Mouse (Mus musculus) frontal cortex, adult 2 months (tissue): ENCODE results near the gene Gm13695. TPM values are rescaled to one million over a fixed set of nuclear protein-coding genes. Genes with fewer than 3 reads are reported as not detected.
A peak's percentile ranks its signal among the peaks of the same experiment; 100 is the strongest.
"Not testable (repeated sequence)": the region's sequence is repeated elsewhere in the genome, so short reads cannot be mapped to it uniquely, and the experiment has no call there.

Experiments used
- DNase-seq, 2 experiments: peaks; one replicate each; pipeline ENCODE4 v3.0.0; 2022; ENCODE audit warnings: low spot score in 1 of 2; ENCODE audit errors: extremely low spot score in 1 of 2
- polyA plus RNA-seq: library from polyadenylated mRNA; depleted of rRNA; stranded (reverse); fragments of >200 nt; gene quantifications from 2 replicates; pipeline ENCODE4 v1.2.3, GENCODE M21; 2012; rRNA removed

Gm13695 gene
- not detected in 2 replicates for polyA plus RNA-seq

DNA sequence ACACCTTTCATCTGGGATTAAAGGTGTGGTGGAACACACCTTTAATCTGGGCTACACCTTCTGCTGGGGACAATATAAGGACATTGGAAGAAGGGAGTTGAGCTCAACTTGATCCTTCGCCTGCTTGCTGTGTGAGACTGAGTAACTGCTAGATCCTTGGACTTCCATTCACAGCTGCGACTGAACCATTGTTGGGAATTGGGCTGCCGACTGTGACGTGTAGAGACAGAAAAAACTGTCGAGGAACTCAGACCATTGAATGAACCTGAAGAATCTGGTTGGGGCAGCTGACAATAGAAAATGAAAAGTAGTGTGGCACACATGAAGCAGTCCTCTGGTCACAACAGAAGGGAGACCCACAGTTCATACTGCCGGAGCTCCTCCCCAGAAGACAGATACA lies at the start of gene Gm13695:
Gene Gm13695 (plus strand): TSS at position 301 of the 400 bp plus-strand sequence.
- not testable (repeated sequence) for DNase-seq

- no peak for DNase-seq
Observed at GRCm38 (mm10) chr2:83929478-83930088, 37.5 kb upstream of the Gm13695 start.

- peak; percentile 90 to 95 for DNase-seq
Observed at GRCm38 (mm10) chr2:83940931-83941361, 26.2 kb upstream of the Gm13695 start, which contains the start of gene Zswim2. Gene Zswim2 (minus strand): TSS chr2:83941228.

DNA sequence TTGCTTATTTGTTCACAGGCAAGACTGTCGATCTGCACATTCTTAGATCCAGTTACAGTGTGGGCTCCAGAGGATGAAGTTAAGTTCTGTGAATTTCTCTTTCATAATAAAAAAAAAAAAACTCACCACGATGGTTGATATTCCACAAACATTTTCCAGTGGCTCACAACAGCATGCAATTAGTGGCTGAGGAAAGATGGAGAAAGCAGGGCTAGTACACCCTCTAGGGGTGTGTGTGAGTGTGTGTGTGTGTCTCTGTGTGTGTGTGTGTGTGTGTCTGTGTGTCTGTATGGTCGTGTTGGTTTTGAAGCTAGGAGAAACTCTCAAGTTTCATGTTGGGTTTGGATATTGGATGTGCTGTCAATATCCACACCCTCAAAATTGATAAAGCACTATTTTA lies 25.7 kb upstream of the Gm13695 start:
- DNase-seq, result no peak

- no peak for DNase-seq
Observed at GRCm38 (mm10) chr2:83941792-83942191, 25.3 kb upstream of the Gm13695 start.

GRCm38 (mm10) chr2:83955393-83955792 lies 11.7 kb upstream of the Gm13695 start, which contains the start of gene Gm13698:
Gene Gm13698 (plus strand): TSS chr2:83955693.
- not testable (repeated sequence) for DNase-seq

GRCm38 (mm10) chr2:83961203-83961602 lies 5.9 kb upstream of the Gm13695 start, which contains the start of gene Gm13693:
Gene Gm13693 (plus strand): TSS chr2:83961503.
- not testable (repeated sequence) for DNase-seq

- not testable (repeated sequence) for DNase-seq
Observed at GRCm38 (mm10) chr2:83972823-83973222, 5.7 kb downstream of the Gm13695 start, which contains the start of gene Gm13696. Gene Gm13696 (plus strand): TSS chr2:83973123.

DNA sequence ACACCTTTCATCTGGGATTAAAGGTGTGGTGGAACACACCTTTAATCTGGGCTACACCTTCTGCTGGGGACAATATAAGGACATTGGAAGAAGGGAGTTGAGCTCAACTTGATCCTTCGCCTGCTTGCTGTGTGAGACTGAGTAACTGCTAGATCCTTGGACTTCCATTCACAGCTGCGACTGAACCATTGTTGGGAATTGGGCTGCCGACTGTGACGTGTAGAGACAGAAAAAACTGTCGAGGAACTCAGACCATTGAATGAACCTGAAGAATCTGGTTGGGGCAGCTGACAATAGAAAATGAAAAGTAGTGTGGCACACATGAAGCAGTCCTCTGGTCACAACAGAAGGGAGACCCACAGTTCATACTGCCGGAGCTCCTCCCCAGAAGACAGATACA lies 11.5 kb downstream of the Gm13695 start, which contains the start of gene Gm13694:
Gene Gm13694 (plus strand): TSS at position 301 of the 400 bp plus-strand sequence.
- DNase-seq, result not testable (repeated sequence)

GRCm38 (mm10) chr2:83984443-83984842 lies 17.3 kb downstream of the Gm13695 start, which contains the start of gene Gm13697:
Gene Gm13697 (plus strand): TSS chr2:83984743.
- not testable (repeated sequence) for DNase-seq

DNA sequence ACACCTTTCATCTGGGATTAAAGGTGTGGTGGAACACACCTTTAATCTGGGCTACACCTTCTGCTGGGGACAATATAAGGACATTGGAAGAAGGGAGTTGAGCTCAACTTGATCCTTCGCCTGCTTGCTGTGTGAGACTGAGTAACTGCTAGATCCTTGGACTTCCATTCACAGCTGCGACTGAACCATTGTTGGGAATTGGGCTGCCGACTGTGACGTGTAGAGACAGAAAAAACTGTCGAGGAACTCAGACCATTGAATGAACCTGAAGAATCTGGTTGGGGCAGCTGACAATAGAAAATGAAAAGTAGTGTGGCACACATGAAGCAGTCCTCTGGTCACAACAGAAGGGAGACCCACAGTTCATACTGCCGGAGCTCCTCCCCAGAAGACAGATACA lies 23.1 kb downstream of the Gm13695 start, which contains the start of gene Gm13691:
Gene Gm13691 (plus strand): TSS at position 301 of the 400 bp plus-strand sequence.
- not testable (repeated sequence) for DNase-seq

DNA sequence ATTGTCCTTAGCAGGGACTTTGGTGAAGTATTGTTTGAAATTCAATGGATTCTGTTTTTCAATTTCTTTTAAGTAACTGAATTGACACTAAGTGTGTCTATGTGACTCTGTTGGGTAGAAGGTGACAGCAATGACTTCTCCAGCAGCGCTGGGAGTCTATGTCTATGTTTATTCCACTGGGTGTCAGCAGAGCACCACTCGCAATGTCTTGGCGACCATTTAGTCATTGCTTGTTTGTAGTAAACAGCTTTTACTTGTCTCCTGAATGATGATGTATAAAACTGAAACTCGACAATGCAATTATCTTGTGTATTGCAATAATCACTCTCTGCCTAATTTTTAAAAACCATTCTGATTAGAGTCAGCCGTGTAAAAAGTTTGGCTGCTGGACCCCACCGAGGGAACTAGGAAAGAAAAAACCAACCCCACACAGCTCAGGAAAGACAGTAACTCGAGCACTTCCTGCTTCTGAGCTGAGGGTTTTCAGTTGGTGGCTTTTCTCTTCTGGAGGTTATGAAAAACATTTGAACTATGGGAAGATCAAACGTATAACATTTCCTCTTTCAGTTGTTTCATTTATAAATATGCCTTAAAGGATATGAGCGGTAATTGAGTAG lies 26.6 kb downstream of the Gm13695 start:
- DNase-seq, result not testable (repeated sequence)

DNA sequence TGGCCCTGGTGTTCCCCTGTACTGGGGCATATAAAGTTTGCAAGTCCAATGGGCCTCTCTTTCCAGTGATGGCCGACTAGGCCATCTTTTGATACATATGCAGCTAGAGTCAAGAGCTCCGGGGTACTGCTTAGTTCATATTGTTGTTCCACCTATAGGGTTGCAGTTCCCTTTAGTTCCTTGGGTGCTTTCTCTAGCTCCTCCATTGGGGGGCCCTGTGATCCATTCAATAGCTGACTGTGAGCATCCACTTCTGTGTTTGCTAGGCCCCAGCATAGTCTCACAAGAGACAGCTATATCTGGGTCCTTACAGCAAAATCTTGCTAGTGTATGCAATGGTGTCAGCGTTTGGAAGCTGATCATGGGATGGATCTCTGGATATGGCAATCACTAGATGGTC lies 27.4 kb downstream of the Gm13695 start:
- not testable (repeated sequence) for DNase-seq

- DNase-seq, result no peak
Observed at GRCm38 (mm10) chr2:84008913-84009312, 41.8 kb downstream of the Gm13695 start.

- no peak for DNase-seq
Observed at GRCm38 (mm10) chr2:84009818-84010217, 42.7 kb downstream of the Gm13695 start.

- no peak for DNase-seq
Observed at GRCm38 (mm10) chr2:84014572-84014971, 47.5 kb downstream of the Gm13695 start.

GRCm38 (mm10) chr2:84016291-84016690 lies 49.2 kb downstream of the Gm13695 start:
- not testable (repeated sequence) for DNase-seq

- no peak for DNase-seq
Observed at GRCm38 (mm10) chr2:84018330-84018729, 51.2 kb downstream of the Gm13695 start.
